Mouse (Mus musculus) ES-Bruce4 (cell line): ENCODE data around the gene Pinlyp.

Experiments used
- CTCF ChIP-seq: IDR thresholded peaks from one replicate; pipeline ENCODE4 v1.8.1; 2011; ENCODE audit warnings: low read depth, low read length
- EP300 ChIP-seq: IDR thresholded peaks from 2 replicates; pipeline ENCODE4 v1.6.1; 2011; ENCODE audit warnings: low read depth, low read length; ENCODE audit not compliant: insufficient read depth
- POLR2A ChIP-seq: IDR thresholded peaks from one replicate; pipeline ENCODE4 v1.8.1; 2011; ENCODE audit warnings: low read length; ENCODE audit not compliant: insufficient read depth

GRCm38 (mm10) chr7:24517077-24517476, 28.8 kb downstream of the Pinlyp start:
- no peak for TF ChIP-seq CTCF
- TF ChIP-seq POLR2A, result no peak
- peak; percentile 66; the same call in 1 of the 2 replicates for TF ChIP-seq EP300
